Mouse (Mus musculus) 3134 (cell line): ENCODE results near the gene Xpnpep3.
A peak's percentile ranks its signal among the peaks of the same experiment; 100 is the strongest.
"Not testable (repeated sequence)": the region's sequence is repeated elsewhere in the genome, so short reads cannot be mapped to it uniquely, and the experiment has no call there.

ENCODE experiments used
- DNase-seq: peaks from one replicate; pipeline ENCODE4 v3.0.0-alpha.2; 2011; ENCODE audit warnings: low spot score; ENCODE audit not compliant: insufficient read length; ENCODE audit errors: extremely low read depth

Gene Xpnpep3

DNA sequence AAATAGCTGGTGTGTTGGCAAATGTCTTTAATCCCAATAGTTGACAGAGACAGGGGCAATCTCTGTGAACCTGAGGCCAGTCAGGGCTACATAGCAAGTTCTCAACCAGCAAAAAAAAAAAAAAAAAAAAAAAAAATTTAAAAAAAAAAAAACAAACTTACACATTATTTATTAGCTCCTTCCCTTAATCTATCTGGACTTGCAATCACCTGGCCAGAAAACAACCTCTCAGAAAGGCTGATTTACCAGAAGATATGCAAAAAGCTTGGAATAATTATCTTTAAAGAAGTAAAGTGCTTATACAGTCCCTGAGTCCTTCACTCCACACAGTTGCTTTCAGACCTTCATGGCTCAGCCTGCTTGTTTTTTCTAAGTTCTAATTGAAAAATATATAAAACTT, 1.7 kb upstream of the Xpnpep3 start:
- DNase-seq = no peak

DNA sequence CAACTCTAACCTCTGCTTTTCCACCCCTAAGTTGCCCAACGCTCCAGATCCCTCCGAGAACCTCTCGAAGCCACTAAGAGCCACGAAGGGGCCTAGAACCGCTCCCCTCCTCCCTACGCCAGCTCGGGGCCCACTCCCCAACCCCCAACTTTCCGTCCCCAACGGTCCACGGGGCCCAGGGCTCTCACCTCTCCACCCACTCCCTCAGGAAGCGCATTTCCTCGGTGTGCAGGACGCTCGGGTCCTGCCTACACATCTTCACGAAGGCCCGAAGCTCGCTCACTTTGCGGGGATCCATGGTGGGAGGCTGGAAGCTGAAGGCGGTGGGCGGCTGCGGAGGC, 671 bp upstream of the Xpnpep3 start:
- no peak for DNase-seq

DNA sequence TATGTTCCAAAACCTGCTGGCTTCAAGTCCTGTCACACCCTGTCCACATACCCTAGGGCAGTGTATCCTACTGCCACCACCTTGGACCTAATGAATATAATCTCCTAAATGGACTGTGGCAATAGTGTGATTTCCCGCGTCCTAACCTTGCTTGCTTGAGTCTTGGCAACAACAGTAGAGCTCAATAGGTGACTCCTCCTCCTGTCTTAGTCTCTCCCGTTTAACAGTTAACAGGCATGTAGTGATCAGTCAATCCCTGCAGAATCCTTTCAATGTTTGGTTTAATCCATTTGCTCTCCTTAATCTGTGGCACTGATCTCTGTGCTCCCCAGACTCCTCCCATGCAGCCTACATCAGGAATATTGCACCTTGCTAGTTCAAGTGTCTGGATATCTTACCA, 5.1 kb downstream of the Xpnpep3 start:
- DNase-seq = no peak

DNA sequence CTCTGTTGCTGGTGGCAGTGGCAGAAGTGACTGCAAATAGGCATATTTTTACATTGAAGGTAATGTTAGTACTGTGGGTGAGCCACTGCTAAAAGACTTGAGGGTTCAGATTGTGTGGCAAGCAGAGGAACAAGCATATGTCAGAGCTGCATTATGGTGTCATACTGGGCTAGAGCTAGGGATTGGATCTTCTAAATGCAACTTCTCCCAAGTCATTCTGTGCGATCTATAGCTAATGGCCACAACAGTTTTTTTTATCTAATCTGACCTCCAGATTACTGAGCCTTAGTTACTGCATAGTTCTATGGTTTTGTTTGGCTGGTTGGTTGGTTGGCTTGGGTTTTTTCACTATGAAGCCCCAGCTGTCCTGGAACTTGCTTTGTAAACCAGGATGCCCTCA, 8.3 kb downstream of the Xpnpep3 start, which contains the start of gene Dnajb7:
Gene Dnajb7 (minus strand): TSS at position 101 of the 400 bp plus-strand sequence.
- DNase-seq = no peak

- not testable (repeated sequence) for DNase-seq
These were observed 16.9 kb downstream of the Xpnpep3 start for GRCm38 (mm10) chr15:81416763-81417310.

DNA sequence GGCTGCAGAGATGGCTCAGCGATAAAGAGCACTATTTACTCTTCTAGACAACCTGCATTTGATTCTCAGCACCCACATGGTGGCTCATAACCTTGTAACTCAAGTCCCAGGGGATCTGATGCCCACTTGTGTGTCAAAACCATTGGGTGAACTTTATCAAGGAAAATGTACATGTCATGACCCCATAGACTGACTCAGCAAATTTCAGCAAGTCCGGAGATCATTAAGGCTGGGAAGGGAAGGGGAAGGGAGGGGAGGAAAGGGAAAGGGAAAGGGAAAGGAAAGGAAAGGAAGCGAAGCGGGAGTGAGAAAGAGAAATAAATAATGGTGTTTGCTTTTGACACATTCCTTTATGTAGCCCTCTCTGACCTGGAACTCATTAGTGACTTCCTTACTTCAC, 18.1 kb downstream of the Xpnpep3 start:
- no peak for DNase-seq

DNA sequence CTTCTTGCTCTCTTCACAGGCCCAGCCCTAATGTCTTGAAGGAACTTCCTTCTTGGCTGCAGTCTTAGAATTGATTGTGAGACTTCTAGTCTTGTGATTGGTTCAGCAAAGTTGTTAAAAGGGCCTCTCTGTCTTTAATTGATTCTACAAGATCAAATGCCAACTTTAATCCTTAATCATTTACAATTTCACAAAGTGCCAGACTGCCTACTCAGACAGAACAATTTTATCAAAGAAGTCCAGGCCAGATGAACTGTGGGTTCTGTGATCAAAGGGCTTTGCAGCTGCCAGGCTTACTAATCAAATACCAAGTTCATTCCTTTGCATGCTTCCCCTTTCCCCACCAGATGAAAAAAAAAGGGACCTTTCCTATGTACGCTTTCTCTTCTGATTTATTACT, 21.5 kb downstream of the Xpnpep3 start:
- no peak for DNase-seq

GRCm38 (mm10) chr15:81422156-81422681, 22.3 kb downstream of the Xpnpep3 start:
- no peak for DNase-seq

GRCm38 (mm10) chr15:81425311-81425710, 25.4 kb downstream of the Xpnpep3 start:
- DNase-seq = no peak

- DNase-seq = no peak
These were observed 28.0 kb downstream of the Xpnpep3 start for GRCm38 (mm10) chr15:81427947-81428346.

DNA sequence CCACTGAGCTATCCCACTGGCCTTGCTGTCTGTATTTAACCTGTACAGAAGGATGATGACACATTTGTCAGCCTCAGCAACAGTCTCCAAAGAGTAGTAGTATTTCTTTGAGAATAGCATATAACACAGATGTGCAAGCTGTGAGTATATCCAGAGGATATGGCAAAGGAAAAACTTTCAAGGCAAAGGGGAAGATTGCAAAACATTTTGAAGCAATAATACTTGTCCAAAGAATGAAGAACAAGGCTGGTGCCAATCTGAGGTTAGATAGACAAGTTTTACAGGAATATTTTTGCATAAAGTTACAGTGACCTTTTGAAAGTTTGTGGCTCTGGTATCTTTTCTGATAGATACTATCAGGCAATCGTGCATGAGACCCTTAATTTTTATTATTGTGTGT, 31.3 kb downstream of the Xpnpep3 start:
- no peak for DNase-seq

- no peak for DNase-seq
These were observed 38.4 kb downstream of the Xpnpep3 start for GRCm38 (mm10) chr15:81438345-81438744.

DNA sequence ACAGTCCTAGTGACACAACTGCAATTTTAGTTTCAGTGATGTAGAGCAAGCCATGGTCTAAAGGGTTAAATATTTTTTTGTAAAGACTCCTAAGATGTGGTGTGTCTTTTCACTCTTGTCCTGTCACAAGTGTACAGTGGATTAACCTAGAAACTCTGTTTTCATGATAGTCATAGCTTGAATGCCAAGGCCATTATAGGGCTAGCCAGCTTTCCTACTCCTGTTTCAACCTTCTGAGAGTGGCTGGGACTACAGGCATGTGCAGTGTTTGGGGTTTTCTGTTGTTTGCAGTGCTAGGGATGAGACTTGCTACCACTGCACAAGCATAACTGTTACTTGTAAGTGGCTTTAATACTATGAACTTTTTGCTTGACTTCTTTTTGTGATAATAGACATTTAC, 39.3 kb downstream of the Xpnpep3 start:
- DNase-seq = no peak

- DNase-seq = peak; percentile 20
These were observed 48.5 kb downstream of the Xpnpep3 start for GRCm38 (mm10) chr15:81448463-81448862.

GRCm38 (mm10) chr15:81461523-81461922, 61.6 kb downstream of the Xpnpep3 start:
- DNase-seq = no peak

DNA sequence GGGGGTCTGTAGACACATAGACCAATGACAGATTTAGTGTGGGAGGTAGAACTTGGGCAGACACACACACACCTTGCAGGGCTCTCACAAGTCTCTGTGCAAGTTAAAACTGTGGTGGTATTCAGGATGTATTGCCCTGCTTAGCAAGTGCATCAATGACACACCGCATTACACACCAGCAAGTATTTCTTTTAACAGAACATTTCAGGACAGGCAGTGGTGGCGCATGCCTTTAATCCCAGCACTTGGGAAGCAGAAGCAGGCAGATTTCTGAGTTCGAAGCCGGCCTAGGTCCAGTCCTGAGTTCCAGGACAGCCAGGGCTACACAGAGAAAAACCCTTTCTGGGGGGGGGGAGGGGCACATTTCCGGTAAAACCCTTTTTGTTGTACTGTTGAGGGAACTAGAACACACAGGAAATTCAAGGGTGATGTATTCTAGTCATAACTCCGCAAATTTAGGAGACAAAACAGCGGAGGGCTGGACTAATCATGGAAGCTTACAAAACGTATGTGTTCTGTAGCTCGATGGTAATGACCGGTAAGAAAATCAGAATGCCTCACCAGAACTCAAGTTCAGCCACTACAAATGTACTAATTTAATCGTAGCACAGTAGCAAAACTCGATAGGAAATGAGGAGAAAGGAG, 65.2 kb downstream of the Xpnpep3 start:
- no peak for DNase-seq

DNA sequence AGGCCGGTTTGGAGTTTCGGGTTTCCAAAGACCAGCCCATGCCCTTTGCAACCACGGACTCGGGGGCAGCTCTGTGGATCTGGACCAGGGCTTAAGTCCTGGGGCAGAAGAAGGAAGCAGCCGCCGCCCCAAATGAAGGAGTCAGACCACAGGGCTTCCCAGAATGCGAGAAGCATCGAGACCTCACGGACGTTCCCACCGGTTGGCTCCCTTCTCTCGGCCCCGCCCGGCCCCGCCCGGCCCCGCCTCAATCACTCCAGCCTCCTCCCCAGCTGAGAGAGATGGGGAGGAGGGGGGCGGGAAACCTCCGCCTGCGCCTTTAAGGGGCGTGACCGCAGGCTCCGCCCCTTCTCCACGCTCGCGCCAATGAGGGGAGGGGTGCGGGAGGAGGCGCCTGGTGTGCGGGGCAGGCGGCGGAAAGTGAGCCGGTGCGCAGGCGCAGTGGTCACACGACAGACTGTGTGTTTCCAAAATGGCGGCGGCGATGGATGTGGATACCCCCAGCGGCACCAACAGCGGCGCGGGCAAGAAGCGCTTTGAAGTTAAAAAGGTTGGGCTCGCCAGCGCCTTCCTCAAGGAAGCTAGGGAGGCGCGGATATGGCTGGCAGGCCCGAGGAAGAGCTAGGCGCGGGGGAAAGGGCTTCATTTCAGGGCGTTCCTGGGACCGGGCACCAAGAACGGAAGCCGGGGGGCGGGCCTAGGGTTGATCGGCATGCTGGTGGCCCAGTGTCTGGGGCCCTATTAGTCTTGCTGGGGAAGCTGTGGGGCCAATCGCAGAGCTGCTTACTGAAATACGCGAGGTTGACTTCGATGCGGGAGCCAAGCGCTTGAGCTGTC, 66.2 kb downstream of the Xpnpep3 start, which contains the start of gene Rbx1:
Gene Rbx1 (plus strand): TSS at position 396 of the 837 bp plus-strand sequence.
- DNase-seq = peak; percentile 98

GRCm38 (mm10) chr15:81466738-81467113, 66.8 kb downstream of the Xpnpep3 start:
- no peak for DNase-seq

DNA sequence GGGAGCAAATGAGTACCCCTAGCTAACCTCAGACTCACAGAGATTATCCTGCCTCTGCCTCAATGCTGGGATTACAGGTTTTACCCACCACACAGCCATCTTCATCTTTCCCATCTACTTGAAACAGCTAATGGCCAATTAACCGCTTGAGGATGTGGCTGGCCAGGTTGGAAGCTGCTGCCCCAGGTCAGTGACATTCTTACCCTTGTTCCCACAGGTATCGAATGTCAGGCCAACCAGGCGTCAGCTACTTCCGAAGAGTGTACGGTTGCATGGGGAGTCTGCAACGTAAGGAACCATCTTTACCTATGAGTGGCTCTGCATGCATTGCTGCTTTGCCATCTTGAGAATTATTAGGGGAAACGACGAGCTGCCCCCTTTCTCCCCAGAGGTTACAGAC, 70.8 kb downstream of the Xpnpep3 start:
- DNase-seq = no peak

DNA sequence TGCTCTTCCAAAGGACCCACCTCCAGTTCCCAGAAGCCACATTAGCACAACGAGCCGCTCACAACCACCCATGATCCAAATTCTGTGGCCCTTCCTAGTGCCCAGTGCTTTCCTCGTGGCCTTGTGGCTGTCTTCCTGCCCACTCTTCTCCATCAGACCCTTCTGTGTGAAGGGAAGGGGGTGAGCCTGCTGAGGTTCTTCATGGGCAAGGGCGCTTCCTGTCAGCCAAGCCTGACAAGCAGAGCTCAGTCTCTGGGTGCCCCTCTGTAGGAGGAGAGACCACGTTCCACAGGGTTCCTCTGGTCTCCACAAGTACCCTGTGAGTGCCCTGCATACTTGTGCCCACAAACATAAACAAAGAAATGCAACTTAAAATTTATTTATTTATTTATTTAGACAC, 72.3 kb downstream of the Xpnpep3 start:
- no peak for DNase-seq

DNA sequence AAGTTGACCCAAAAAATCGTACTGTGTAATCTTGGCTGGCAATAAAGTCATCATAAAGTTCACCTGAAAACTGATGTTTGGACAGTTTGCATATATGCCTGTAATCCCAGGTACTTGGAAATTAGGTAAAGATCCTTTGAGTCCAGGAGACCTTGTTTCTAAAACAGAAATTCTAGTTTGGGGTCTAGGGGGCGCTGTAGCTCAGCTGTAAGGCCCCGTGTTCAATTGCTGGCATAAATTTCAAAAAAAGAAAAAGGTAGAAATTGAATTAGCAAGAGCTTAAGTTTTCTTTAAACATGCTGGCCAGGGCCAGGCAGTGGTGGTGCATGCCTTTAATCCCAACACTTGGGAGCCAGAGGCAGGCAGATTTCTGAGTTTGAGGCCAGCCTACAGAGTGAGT, 75.7 kb downstream of the Xpnpep3 start:
- no peak for DNase-seq

GRCm38 (mm10) chr15:81476597-81476996, 76.7 kb downstream of the Xpnpep3 start:
- no peak for DNase-seq
